Mouse (Mus musculus): ENCODE measurements at regions not wholly inside any gene's neighbourhood (a gene's known extent, or its start where the extent isn't known, plus 50 kb on each side); places are given as distances from the start of the nearest gene placed in this dataset.

DNA sequence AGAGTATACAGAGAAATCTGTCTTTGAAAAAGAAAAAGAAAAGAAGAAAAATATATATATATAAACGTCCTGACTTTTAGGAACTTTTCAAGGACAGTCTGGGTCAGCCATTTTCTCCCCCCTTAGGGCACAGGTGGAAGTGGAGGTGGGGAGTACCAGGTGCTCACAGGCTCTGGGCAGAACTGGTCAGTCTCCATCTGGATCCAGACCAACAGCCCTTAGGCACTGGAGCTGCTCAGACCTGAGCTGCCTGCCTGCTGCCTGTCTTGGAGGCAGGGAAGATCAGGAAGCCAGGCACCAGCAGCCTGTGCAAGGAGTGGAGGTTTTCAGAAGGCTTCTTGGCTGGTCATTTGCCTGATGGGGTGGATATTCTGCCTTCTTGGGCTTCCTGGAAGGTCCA lies 50.7 kb upstream of the Slc2a1 start:
- TF ChIP-seq TAL1 (IDR thresholded peaks at IDR 0.05; ENCODE audit: low read length) (no peak), GATA1 (IDR thresholded peaks at IDR 0.05; ENCODE audit: low read length) (no peak)

All from erythroblast, embryonic 14.5 days (primary cell).